Mouse (Mus musculus) frontal cortex, adult (tissue): ENCODE measurements around the gene Gm20388.

ENCODE experiments used
- ATAC-seq: cut with Nextera tagmentation; 2 replicates; pipeline ENCODE4 v1.9.2; 2017; ENCODE audit warnings: mild to moderate bottlenecking, moderate library complexity, mixed read lengths; ENCODE audit not compliant: low TSS enrichment

Gene Gm20388

GRCm38 (mm10) chr8:122335638-122336250 lies 2425.1 kb downstream of the Gm20388 start:
- ATAC-seq, result 0 out of 2 replicates have a peak, but pooled peaks have one; percentile 8

GRCm38 (mm10) chr8:122336251-122336910 lies 2425.7 kb downstream of the Gm20388 start:
- ATAC-seq, result peak; percentile 17

GRCm38 (mm10) chr8:122338852-122339251 lies 2428.2 kb downstream of the Gm20388 start:
- ATAC-seq, result no peak

GRCm38 (mm10) chr8:122340761-122341160 lies 2430.1 kb downstream of the Gm20388 start:
- ATAC-seq, result no peak

- ATAC-seq, result no peak
Observed at GRCm38 (mm10) chr8:122341790-122342189, 2431.1 kb downstream of the Gm20388 start.

GRCm38 (mm10) chr8:122342362-122342761 lies 2431.7 kb downstream of the Gm20388 start:
- no peak for ATAC-seq

- peak; percentile 32 for ATAC-seq
Observed at GRCm38 (mm10) chr8:122342806-122343209, 2432.2 kb downstream of the Gm20388 start.

GRCm38 (mm10) chr8:122343341-122343740 lies 2432.7 kb downstream of the Gm20388 start:
- ATAC-seq, result 0 out of 2 replicates have a peak, but pooled peaks have one; percentile 18

GRCm38 (mm10) chr8:122343758-122344157 lies 2433.1 kb downstream of the Gm20388 start:
- ATAC-seq, result 0 out of 2 replicates have a peak, but pooled peaks have one; percentile 28

- no peak for ATAC-seq
Observed at GRCm38 (mm10) chr8:122344219-122344618, 2433.6 kb downstream of the Gm20388 start.

GRCm38 (mm10) chr8:122345181-122346095 lies 2434.8 kb downstream of the Gm20388 start:
- no peak for ATAC-seq

GRCm38 (mm10) chr8:122347811-122348552 lies 2437.3 kb downstream of the Gm20388 start:
- peak; percentile 77 for ATAC-seq

- no peak for ATAC-seq
Observed at GRCm38 (mm10) chr8:122349357-122350297, 2439.0 kb downstream of the Gm20388 start.

- ATAC-seq, result no peak
Observed at GRCm38 (mm10) chr8:122350309-122351089, 2439.9 kb downstream of the Gm20388 start.

GRCm38 (mm10) chr8:122354157-122354556 lies 2443.5 kb downstream of the Gm20388 start:
- no peak for ATAC-seq

- peak; percentile 80 for ATAC-seq
Observed at GRCm38 (mm10) chr8:122355642-122356606, 2445.3 kb downstream of the Gm20388 start.

- ATAC-seq, result no peak
Observed at GRCm38 (mm10) chr8:122357202-122357601, 2446.6 kb downstream of the Gm20388 start.

- no peak for ATAC-seq
Observed at GRCm38 (mm10) chr8:122357641-122358040, 2447.0 kb downstream of the Gm20388 start.
